Mouse (Mus musculus): ENCODE measurements around the gene Gm20388. TPM values are rescaled to one million over a fixed set of nuclear protein-coding genes. Genes with fewer than 3 reads are reported as not detected.
"Not testable (repeated sequence)": the region's sequence is repeated elsewhere in the genome, so short reads cannot be mapped to it uniquely, and the experiment has no call there.

Gene Gm20388
- polyA plus RNA-seq, 1 experiment = 49.7 TPM

GRCm38 (mm10) chr8:123410788-123411187 lies 3500.1 kb downstream of the Gm20388 start:
- Histone ChIP-seq H3K27me3 (replicated peaks; ENCODE audit: control insufficient read depth, insufficient read depth, low read length) (no peaks in the 10 kb centered on the region), H3K4me3 (ENCODE audit: insufficient read depth, low read depth, low read length) (no peak overlapping the region), H3K36me3 (ENCODE audit: control insufficient read depth, insufficient read depth, low read length) (no peaks in the 10 kb centered on the region), H3K27ac (ENCODE audit: insufficient read depth, low read depth, low read length) (no peak overlapping the region), H3K4me1 (ENCODE audit: control insufficient read depth, insufficient read depth, low read length) (no peaks in the 10 kb centered on the region)
- WGBS = 10% methylated on average over 11 of the region's 11 CpGs
- no peak for DNase-seq
- TF ChIP-seq CTCF (conservative IDR thresholded peaks at IDR 0.05; ENCODE audit: insufficient read depth, insufficient read length, low read depth, low read length) (no peak), POLR2A (IDR thresholded peaks at IDR 0.05; ENCODE audit: low read depth, low read length) (no peak)

DNA sequence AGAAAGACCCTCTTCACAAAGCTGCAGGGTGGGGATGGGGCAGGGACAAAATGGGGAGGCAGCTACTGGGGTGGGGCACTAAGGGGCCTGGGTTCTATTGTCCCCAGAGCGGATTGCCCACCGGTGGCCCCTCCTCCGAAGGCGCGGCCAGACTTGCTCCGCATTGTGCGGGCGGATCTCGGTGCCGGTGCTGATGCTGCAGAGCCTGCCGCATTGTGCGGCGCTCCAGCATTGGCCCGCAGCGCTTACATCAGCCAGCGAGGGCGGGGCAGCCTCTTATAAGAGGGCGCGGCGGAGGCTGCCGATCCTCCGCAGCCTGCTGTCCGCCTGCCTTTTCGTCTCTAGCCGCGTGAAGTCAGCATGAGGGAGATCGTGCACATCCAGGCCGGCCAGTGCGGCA lies 3500.6 kb downstream of the Gm20388 start, which contains the start of gene Tubb3:
Gene Tubb3, plus strand, starts transcription at position 179 of the 400 bp plus-strand sequence.
- Histone ChIP-seq H3K4me1 (ENCODE audit: control insufficient read depth, insufficient read depth, low read length) (no peaks in the 10 kb centered on the region), H3K27me3 (replicated peaks; ENCODE audit: control insufficient read depth, insufficient read depth, low read length) (no peaks in the 10 kb centered on the region)

DNA sequence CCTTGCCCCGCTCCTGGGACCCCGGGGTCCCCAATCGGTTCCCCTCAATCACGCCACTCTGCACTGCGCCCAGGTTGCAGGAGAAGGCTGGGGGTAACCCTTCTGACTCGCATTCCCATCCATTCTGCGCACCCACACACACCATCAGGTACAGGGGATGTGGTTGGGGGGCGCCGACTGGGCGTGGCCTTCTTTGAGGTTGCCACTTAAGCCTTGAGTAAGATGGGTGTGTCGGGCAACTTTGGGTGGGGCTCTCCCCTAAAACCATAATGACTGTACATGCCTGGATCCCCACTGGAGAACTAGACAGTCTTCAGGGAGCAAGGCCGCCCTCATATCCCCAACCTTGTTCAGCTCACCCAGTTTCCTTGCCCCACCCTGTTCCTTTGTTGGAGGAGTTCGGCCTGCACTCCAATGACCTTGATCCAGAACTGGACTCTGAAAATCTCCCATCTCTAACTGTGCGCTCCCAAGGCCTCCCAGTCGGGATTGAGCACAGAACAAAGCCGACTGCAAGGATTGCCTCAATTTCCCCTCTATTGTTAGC lies 3501.2 kb downstream of the Gm20388 start:
- Histone ChIP-seq H3K27me3 (replicated peaks; ENCODE audit: control insufficient read depth, insufficient read depth, low read length) (no peaks in the 10 kb centered on the region), H3K4me1 (ENCODE audit: control insufficient read depth, insufficient read depth, low read length) (no peaks in the 10 kb centered on the region), H3K4me3 (ENCODE audit: insufficient read depth, low read depth, low read length) (no peak overlapping the region), H3K27ac (ENCODE audit: insufficient read depth, low read depth, low read length) (no peak overlapping the region), H3K36me3 (ENCODE audit: control insufficient read depth, insufficient read depth, low read length) (no peaks in the 10 kb centered on the region)
- TF ChIP-seq CTCF (conservative IDR thresholded peaks at IDR 0.05; ENCODE audit: insufficient read depth, insufficient read length, low read depth, low read length) = no peak
- TF ChIP-seq POLR2A (IDR thresholded peaks at IDR 0.05; ENCODE audit: low read depth, low read length) = no peak
- 10% methylated on average over 16 of the region's 16 CpGs for WGBS
- DNase-seq = no peak

More for the DNA sequence above, 3500.6 kb downstream of the Gm20388 start, which contains the start of gene Tubb3:
- 3% methylated on average over 29 of the region's 29 CpGs for WGBS
- H3K4me3 ChIP-seq (ENCODE audit: insufficient read depth, low read depth, low read length) = no peak within 1 kb of the TSS
- no peak within 1 kb of the TSS for H3K27ac ChIP-seq (ENCODE audit: insufficient read depth, low read depth, low read length)
- H3K36me3 ChIP-seq (ENCODE audit: control insufficient read depth, insufficient read depth, low read length) = no peaks in the 10 kb centered on the region
- no peak for TF ChIP-seq POLR2A (IDR thresholded peaks at IDR 0.05; ENCODE audit: low read depth, low read length)
- no peak for TF ChIP-seq CTCF (conservative IDR thresholded peaks at IDR 0.05; ENCODE audit: insufficient read depth, insufficient read length, low read depth, low read length)
- DNase-seq = peak; percentile 30

- H3K27me3 ChIP-seq (replicated peaks; ENCODE audit: control insufficient read depth, insufficient read depth, low read length) = no peaks in the 10 kb centered on the region
- 7% methylated on average over 12 of the region's 12 CpGs for WGBS
- no peaks in the 10 kb centered on the region for H3K36me3 ChIP-seq (ENCODE audit: control insufficient read depth, insufficient read depth, low read length)
- no peak for DNase-seq
- H3K4me1 ChIP-seq (ENCODE audit: control insufficient read depth, insufficient read depth, low read length) = no peaks in the 10 kb centered on the region
- TF ChIP-seq POLR2A (IDR thresholded peaks at IDR 0.05; ENCODE audit: low read depth, low read length) (no peak), CTCF (conservative IDR thresholded peaks at IDR 0.05; ENCODE audit: insufficient read depth, insufficient read length, low read depth, low read length) (no peak)
- no peak overlapping the region for H3K4me3 ChIP-seq (ENCODE audit: insufficient read depth, low read depth, low read length)
- H3K27ac ChIP-seq (ENCODE audit: insufficient read depth, low read depth, low read length) = no peak overlapping the region
Observed at GRCm38 (mm10) chr8:123412560-123413170, 3502.0 kb downstream of the Gm20388 start.

- no peaks in the 10 kb centered on the region for H3K36me3 ChIP-seq (ENCODE audit: control insufficient read depth, insufficient read depth, low read length)
- no peak overlapping the region for H3K27ac ChIP-seq (ENCODE audit: insufficient read depth, low read depth, low read length)
- DNase-seq = no peak
- H3K4me1 ChIP-seq (ENCODE audit: control insufficient read depth, insufficient read depth, low read length) = no peaks in the 10 kb centered on the region
- no peak overlapping the region for H3K4me3 ChIP-seq (ENCODE audit: insufficient read depth, low read depth, low read length)
- no peak for TF ChIP-seq POLR2A (IDR thresholded peaks at IDR 0.05; ENCODE audit: low read depth, low read length)
- no peak for TF ChIP-seq CTCF (conservative IDR thresholded peaks at IDR 0.05; ENCODE audit: insufficient read depth, insufficient read length, low read depth, low read length)
- 11% methylated on average over 9 of the region's 9 CpGs for WGBS
- no peaks in the 10 kb centered on the region for H3K27me3 ChIP-seq (replicated peaks; ENCODE audit: control insufficient read depth, insufficient read depth, low read length)
Observed at GRCm38 (mm10) chr8:123414255-123414654, 3503.6 kb downstream of the Gm20388 start.

- H3K4me3 ChIP-seq (ENCODE audit: insufficient read depth, low read depth, low read length); H3K36me3 ChIP-seq (ENCODE audit: control insufficient read depth, insufficient read depth, low read length); H3K27ac ChIP-seq (ENCODE audit: insufficient read depth, low read depth, low read length); H3K4me1 ChIP-seq (ENCODE audit: control insufficient read depth, insufficient read depth, low read length); H3K27me3 ChIP-seq (replicated peaks; ENCODE audit: control insufficient read depth, insufficient read depth, low read length); DNase-seq: not testable (repeated sequence)
- WGBS = 76% methylated on average over 5 of the region's 5 CpGs
Observed at GRCm38 (mm10) chr8:123414997-123415696, 3504.5 kb downstream of the Gm20388 start.

Data from kidney, adult 2 months (tissue).